Mouse (Mus musculus) liver, adult 2 months (tissue): Measurements from ENCODE around the gene Clasp1. TPM values are rescaled to one million over a fixed set of nuclear protein-coding genes. Genes with fewer than 3 reads are reported as not detected.

ENCODE experiments used
- DNase-seq: peaks from one replicate; pipeline ENCODE4 v3.0.0-alpha.2; 2011; ENCODE audit warnings: low read depth, low spot score; ENCODE audit errors: extremely low read depth
- H3K27ac ChIP-seq: fragments of 200-500 bp; replicated peaks from 2 replicates; pipeline ENCODE4 v1.5.1; 2012; ENCODE audit warnings: low read depth, mild to moderate bottlenecking, control low read depth, inconsistent platforms, low read length; ENCODE audit not compliant: insufficient read depth
- H3K27me3 ChIP-seq: fragments of 200-500 bp; 2 replicates; pipeline ENCODE4 v1.6.1; 2012; ENCODE audit warnings: mild to moderate bottlenecking, moderate library complexity, low read length, inconsistent platforms; ENCODE audit not compliant: control insufficient read depth, insufficient read depth
- H3K36me3 ChIP-seq: fragments of 200-500 bp; 2 replicates; pipeline ENCODE4 v1.6.1; 2012; ENCODE audit warnings: low read length, inconsistent platforms; ENCODE audit not compliant: control insufficient read depth, insufficient read depth
- H3K4me1 ChIP-seq: fragments of 200-500 bp; 2 replicates; pipeline ENCODE4 v1.6.1; 2011; ENCODE audit warnings: low read length; ENCODE audit not compliant: control insufficient read depth, insufficient read depth
- H3K4me3 ChIP-seq: fragments of 200-500 bp; 2 replicates; pipeline ENCODE4 v1.5.1; 2011; ENCODE audit warnings: low read depth, mild to moderate bottlenecking, control low read depth, low read length, moderate library complexity; ENCODE audit not compliant: insufficient read depth
- H3K79me2 ChIP-seq: fragments of 200-500 bp; 2 replicates; pipeline ENCODE4 v1.6.1; 2012; ENCODE audit warnings: inconsistent platforms, mild to moderate bottlenecking, low read length, moderate library complexity; ENCODE audit not compliant: control insufficient read depth, insufficient read depth
- H3K9ac ChIP-seq: fragments of 200-500 bp; 2 replicates; pipeline ENCODE4 v1.6.1; 2012; ENCODE audit warnings: low read depth, mild to moderate bottlenecking, control low read depth, inconsistent platforms, low read length
- CTCF ChIP-seq: fragments of 200-500 bp; IDR thresholded peaks from 2 replicates; pipeline ENCODE4 v1.5.1; 2011; ENCODE audit warnings: low read depth, low read length, control low read depth
- POLR2A ChIP-seq: fragments of 200-500 bp; IDR thresholded peaks from 2 replicates; pipeline ENCODE4 v1.6.1; 2011; ENCODE audit warnings: low read length, control low read depth; ENCODE audit not compliant: insufficient read depth; ENCODE audit errors: extremely low read depth
- WGBS: fragments of 180-500 bp; shearing (Covaris S2); methylation state at CpG from one replicate; pipeline ENCODE4 v1.1.7; 2018; 5-methylcytosine and 5-hydroxymethylcytosine counted together
- polyA plus RNA-seq: library from polyadenylated mRNA; depleted of rRNA; stranded (reverse); fragments of >200 nt; gene quantifications from 2 replicates; pipeline ENCODE4 v1.2.3, GENCODE M21; 2012
- total RNA-seq: library from RNA; depleted of rRNA; stranded (reverse); fragments of >200 nt; gene quantifications from 2 replicates; pipeline ENCODE4 v1.2.3, GENCODE M21; 2014

The Clasp1 gene
- total and polyA plus RNA-seq, 2 experiments, result 4.1 to 12.1 TPM

DNA sequence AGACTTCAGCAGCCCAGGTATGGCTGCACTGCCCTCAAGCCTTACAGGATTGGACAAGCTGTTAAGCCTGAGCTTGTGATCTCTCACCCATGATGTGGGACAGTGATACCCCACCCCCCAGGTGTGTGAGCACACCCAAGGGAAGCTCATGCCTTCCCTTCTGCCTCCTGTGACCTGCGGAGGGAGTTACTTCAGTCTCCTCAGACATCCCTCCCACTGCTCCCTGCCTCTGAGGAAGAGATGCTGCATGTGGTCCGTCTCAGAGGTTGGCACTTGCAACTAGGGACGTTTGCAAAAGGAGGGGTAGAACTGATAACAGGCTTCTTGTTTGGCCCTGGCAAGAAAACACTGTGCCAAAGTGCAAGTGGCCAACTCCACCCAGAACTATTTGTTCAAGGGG is 234.0 kb downstream of the Clasp1 start:
- H3K36me3 ChIP-seq, result no peaks in the 10 kb centered on the region
- 28% methylated on average over 3 of the region's 3 CpGs for WGBS
- H3K9ac ChIP-seq, result no peak overlapping the region
- no peak overlapping the region for H3K4me3 ChIP-seq
- H3K79me2 ChIP-seq, result no peaks in the 10 kb centered on the region
- no peak for DNase-seq
- H3K4me1 ChIP-seq, result no peaks in the 10 kb centered on the region
- no peak for TF ChIP-seq CTCF
- TF ChIP-seq POLR2A, result no peak
- no peak overlapping the region for H3K27ac ChIP-seq
- H3K27me3 ChIP-seq, result no peaks in the 10 kb centered on the region

- no peak for DNase-seq
- no peaks in the 10 kb centered on the region for H3K36me3 ChIP-seq
- no peak overlapping the region for H3K27ac ChIP-seq
- no peak overlapping the region for H3K4me3 ChIP-seq
- H3K4me1 ChIP-seq, result no peaks in the 10 kb centered on the region
- no peaks in the 10 kb centered on the region for H3K27me3 ChIP-seq
- TF ChIP-seq CTCF (no peak), POLR2A (no peak)
- 83% methylated on average over 6 of the region's 6 CpGs for WGBS
- no peak overlapping the region for H3K9ac ChIP-seq
- H3K79me2 ChIP-seq, result no peaks in the 10 kb centered on the region
Measured at GRCm38 (mm10) chr1:118625461-118625860, 236.6 kb downstream of the Clasp1 start.

DNA sequence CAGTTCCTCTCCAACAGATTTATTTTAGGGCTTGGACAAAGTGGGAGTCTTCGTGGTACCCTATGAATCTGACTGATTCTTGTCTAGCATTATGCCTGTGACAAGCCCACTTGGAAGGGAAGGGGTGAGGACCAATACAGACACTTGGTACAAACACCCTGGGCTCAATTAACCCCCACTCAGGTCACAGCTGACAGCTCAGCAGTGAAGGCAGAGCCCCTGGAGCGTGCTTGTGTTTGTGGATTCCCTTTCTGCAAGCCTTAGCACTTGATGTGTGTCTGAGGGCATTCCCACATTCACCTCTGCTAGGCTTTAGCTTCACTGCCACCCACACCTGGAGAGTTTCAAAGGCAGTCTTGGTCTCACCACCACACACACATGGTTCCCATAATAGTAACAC is 237.1 kb downstream of the Clasp1 start:
- TF ChIP-seq CTCF (no peak), POLR2A (no peak)
- no peaks in the 10 kb centered on the region for H3K27me3 ChIP-seq
- no peak overlapping the region for H3K27ac ChIP-seq
- no peak for DNase-seq
- no peaks in the 10 kb centered on the region for H3K36me3 ChIP-seq
- no peaks in the 10 kb centered on the region for H3K4me1 ChIP-seq
- 84% methylated on average over 2 of the region's 2 CpGs for WGBS
- no peak overlapping the region for H3K4me3 ChIP-seq
- no peaks in the 10 kb centered on the region for H3K79me2 ChIP-seq
- H3K9ac ChIP-seq, result no peak overlapping the region

DNA sequence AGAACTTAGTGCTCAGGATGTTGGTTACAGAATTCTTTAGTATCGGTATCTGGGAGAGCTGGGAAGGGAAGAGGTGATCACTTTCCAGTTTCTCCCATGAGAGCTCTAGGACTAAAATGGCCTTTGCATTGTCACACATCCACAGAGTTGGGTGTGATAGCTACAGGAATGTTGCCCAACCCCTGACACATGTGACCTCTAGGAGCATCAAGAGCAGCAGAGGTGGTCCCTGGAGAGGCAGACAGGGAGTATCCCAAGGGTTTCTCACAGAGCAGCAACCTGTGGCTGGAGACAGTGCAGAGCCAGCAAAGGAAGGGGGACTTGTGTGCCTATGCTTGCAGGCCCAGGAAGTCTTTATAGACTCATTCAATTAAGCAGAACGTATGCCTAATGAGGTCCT is 237.6 kb downstream of the Clasp1 start:
- no peak overlapping the region for H3K27ac ChIP-seq
- H3K79me2 ChIP-seq, result no peaks in the 10 kb centered on the region
- no peaks in the 10 kb centered on the region for H3K36me3 ChIP-seq
- TF ChIP-seq CTCF, result no peak
- no peak for TF ChIP-seq POLR2A
- no peak overlapping the region for H3K9ac ChIP-seq
- 96% methylated on average over 2 of the region's 2 CpGs for WGBS
- H3K27me3 ChIP-seq, result no peaks in the 10 kb centered on the region
- H3K4me1 ChIP-seq, result no peaks in the 10 kb centered on the region
- DNase-seq, result no peak
- H3K4me3 ChIP-seq, result no peak overlapping the region

- Histone ChIP-seq H3K9ac (peak within 1 kb of the TSS; percentile 34), H3K27ac (no peak within 1 kb of the TSS), H3K4me1 (no peaks in the 10 kb centered on the region), H3K79me2 (no peaks in the 10 kb centered on the region), H3K27me3 (no peaks in the 10 kb centered on the region), H3K4me3 (peak within 1 kb of the TSS; percentile 56), H3K36me3 (no peaks in the 10 kb centered on the region)
- DNase-seq, result peak; percentile 84
- TF ChIP-seq CTCF, result peak; percentile 63
- peak; percentile 53; the same call in 1 of the 2 replicates for TF ChIP-seq POLR2A
- WGBS, result under 1% methylated on average over 48 of the region's 48 CpGs
Measured at GRCm38 (mm10) chr1:118627781-118628464, 239.1 kb downstream of the Clasp1 start, which contains the start of gene Tfcp2l1. Tfcp2l1 (plus strand) TSS chr1:118627945.

GRCm38 (mm10) chr1:118633415-118633980 is 244.6 kb downstream of the Clasp1 start:
- Histone ChIP-seq H3K27me3 (no peaks in the 10 kb centered on the region), H3K4me3 (no peak overlapping the region), H3K9ac (no peak overlapping the region), H3K27ac (no peak overlapping the region), H3K36me3 (no peaks in the 10 kb centered on the region), H3K79me2 (no peaks in the 10 kb centered on the region), H3K4me1 (no peaks in the 10 kb centered on the region)
- WGBS, result 90% methylated on average over 4 of the region's 4 CpGs
- no peak for DNase-seq
- TF ChIP-seq CTCF (no peak), POLR2A (no peak)
